Mouse (Mus musculus) kidney, postnatal 36 days (tissue): ENCODE results near the gene Pdlim7.

Experiments used
- DNase-seq, 2 experiments: peaks; one replicate each; pipeline ENCODE4 v3.0.0; 2021 to 2022; ENCODE audit warnings: mixed read lengths in 2 of 2

Gene Pdlim7

DNA sequence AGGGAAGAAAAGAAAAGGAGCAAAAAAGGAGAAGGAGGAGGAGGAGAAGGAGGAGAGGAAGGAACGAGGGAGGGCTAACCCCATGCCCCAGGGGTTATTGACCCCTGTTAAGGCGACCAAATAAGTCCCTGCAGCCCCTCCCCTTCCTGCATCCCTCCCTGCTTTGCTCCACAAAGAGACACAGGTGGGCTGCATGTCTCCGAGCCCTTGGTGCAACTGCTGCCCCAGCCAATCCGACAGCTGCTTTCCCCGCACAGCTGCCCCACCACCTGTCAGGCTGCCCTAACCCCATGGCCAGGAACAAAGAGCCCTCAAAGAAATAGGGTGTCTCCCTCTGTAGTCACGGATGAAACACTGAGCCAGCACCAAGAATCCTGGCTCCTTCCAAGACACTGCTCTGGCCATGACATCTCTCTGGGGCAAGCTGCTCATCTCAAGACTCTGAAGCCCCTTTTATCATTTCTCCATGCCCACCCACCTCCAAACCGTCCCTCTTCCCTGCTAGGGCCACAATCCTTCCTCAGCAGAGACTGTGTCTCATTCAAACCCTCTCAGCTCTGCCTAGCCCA, 28.9 kb downstream of the Pdlim7 start:
- no peak for DNase-seq

DNA sequence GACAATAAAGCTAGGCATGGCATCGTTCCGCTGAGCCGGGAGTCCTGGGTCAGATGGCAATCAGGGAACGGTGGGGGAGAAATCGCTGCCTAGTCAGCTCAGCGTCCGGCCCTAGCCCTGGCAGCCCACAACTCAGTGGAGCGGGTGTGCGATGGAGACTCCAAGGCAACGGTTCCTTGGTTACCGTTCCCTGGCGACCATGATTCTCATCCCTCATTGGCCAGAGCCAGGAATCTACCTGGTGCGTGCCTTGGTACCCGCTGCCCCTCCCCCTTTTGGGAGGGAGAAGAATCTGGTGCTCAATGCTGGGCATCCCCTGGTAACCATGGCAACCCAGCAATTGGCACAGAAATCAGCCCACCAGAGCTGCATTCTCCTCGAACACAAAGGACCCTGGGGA, 29.9 kb downstream of the Pdlim7 start:
- no peak for DNase-seq

DNA sequence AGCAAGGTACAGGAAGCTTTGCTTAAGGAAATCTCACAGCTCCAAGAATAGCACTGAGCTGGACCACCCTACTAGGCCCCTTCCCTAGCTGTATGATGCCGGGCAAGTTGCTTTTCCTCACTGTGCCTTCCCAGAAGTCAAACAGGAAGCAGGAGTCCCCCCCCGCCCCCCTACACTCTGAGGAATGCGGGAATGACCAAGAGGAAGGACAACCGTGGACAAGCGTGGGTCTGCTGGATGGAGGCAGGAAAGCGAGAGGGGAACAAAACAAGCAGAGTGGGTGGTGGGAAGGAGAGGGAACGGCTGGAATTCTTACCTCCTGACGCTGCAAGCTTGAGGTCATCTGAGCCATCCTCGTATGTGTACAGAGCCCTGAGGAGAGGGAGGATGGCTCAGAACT, 30.4 kb downstream of the Pdlim7 start:
- no peak for DNase-seq

DNA sequence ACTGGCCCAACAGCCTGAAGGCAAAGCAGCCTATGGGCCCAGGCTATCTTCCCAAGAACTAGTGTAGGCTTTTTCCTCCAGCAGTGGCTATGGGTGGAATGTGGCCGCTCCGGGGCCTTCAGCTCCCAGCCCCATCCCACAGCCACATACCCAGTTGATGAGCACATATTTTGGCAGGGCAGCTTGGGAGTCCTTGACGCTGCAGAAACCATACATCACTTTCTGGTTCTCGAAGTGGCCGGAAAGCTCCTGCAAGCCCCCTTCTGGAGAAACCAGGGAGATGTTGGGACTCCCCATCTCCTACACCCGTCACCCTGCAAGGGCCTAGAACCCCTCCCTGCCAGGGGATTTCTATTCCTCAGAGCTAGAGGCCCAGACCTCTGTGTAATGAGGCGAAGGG, 30.9 kb downstream of the Pdlim7 start:
- no peak for DNase-seq

DNA sequence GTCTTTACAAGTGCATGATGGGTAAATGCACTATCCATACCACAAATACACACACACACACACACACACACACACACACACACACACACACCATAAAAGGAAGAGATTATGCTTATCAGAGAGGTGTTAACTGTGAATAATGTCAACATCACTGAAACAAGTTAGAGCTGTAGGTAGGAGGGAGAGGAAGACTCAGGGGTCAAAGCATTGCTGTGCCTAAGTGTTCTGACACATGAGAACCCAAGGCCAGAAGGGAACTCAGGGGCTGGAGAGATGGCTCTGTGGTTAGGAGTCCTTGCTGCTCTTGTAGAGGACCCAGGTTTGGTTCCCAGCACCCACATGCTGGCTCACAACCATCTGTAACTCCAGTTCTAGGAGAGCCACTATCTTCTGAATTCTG, 33.5 kb downstream of the Pdlim7 start:
- DNase-seq = no peak

DNA sequence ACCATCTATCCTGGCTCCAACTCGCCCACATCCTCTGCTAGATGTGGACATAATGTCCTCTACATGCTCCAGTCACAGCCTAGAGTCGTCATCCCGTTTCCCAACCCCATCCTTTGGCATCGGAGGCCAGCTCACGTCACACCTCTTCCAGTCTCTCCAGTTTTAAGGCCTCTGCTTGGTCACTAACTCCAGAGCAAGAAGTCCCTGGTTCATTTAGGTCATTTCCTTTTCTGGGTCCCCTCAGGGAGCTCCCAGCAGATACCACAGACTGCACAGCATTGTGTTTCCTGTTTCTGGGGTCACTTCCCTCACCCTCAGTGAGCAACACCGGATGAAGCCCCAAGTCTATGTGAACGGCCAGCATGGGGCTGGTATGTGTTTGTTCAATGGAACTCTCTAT, 34.5 kb downstream of the Pdlim7 start:
- peak; percentile 34 to 46 for DNase-seq

DNA sequence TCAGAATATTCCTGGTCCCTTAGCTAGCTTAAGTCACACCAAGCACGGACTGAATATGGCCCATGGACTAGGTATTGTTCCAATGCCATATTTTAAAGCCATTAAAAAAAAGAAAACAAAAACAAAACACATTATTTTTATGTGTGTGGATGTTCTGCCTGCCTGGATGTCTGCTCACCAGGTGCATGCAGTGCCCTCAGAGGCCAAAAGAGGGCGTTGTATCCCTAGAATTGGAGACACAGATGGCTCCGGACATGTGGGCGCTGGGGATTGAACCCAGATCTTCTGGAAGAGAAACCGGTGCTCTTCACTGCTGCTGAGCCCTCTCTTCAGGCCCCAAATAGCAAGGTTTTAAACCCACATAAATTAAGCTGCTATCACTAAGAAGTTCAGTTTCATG, 35.4 kb downstream of the Pdlim7 start:
- peak in 1 of 2 experiments; percentile 68 for DNase-seq

DNA sequence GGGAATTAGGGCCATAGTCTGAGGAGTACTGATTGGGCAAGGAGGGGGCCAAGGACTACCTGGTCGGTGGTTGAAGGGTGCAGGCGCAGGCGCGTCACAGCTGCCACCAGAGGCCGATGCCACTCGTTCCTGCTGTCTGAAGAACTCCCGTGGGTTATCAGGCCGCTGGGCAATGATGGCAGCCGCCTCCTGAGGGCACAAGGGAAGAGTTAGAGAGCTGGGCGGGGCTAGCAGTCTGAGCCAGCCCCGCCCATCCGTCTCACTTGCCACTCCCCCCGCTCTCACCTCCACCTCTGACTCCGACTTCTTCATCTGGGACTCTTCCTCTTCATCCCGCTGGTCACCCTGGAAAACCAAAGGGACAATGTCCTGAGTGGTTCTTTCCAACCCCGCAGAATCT, 36.0 kb downstream of the Pdlim7 start:
- DNase-seq = no peak

DNA sequence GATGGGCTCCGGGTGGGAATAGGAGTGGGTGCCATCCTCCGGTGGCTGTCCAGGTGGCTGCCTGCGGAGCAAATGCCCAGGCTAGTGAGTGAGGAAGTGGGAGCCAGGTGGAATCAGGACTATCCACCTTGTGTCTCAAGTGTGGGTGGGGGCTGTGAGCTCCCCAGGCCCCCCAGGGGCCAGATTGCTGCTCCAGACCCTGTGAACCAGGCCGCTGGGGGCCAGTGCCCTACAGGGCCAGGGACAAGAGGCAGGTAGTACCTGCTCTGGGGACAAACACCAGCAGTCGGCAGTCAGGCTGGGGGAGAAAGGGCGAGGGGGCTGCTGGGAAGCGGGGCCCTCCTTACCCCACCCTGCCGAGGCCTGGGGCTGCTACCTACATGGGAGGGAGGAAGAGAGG, 37.2 kb downstream of the Pdlim7 start:
- DNase-seq = no peak

DNA sequence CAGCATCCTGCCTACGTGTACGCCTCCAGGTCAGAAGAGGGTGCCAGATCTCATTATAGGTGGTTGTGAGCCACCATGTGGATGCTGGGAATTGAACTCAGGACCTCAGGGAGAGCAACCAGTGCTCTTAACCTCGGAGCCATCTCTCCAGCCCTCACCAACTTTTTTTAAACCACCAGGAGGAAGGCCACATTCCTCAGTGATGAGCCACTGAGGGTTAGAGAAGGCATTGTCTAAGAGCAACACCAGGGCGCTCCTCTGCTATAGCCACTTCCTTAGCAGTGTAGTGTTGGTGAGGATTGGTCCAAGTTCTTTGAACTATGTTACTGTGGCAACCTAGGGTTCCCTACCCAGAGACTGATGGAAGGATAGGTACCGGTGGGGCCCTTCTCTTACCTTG, 37.7 kb downstream of the Pdlim7 start:
- DNase-seq = no peak

DNA sequence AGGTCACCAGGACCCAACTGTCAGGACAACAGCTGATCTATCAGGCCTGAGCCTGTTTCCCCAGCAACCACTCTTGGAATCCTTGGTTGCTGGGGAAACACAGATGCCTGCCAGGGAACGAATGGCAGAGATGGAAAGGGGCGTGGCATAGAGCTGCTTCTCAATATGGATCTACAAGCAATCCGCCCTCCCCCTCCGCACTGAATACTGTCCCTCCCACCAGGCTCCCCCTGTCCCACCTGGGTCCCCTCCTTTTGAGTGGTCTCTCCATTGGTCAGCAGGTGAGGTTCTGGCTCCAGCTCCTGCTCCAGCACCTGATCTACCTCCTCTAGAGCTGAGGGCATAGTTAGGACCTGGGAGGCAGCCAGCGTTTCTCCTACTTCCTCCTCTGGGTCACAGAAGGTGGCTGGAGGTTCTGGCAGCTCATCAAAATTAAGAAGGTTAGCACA, 38.8 kb downstream of the Pdlim7 start:
- DNase-seq = peak in 1 of 2 experiments; percentile 39

DNA sequence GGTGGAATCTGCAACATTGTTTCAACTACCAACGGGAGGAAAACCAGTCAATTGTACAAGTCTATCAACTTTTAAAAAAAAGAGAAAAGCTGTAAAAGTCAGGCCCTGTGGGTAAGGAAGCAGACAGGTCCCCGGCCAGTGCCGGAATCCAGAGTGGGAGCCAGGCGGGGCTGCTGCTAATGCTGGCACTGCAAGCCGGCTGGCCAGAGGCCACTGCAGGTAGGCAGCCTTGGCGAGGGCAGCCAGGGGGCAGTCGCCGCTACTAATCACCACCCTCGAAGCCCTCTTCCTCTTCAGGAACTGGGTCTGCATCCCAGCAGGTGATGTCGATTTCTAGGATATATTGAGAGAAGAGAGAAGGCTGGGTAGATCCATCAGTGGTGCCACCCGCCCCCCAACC, 39.5 kb downstream of the Pdlim7 start:
- peak in 1 of 2 experiments; percentile 37 for DNase-seq

DNA sequence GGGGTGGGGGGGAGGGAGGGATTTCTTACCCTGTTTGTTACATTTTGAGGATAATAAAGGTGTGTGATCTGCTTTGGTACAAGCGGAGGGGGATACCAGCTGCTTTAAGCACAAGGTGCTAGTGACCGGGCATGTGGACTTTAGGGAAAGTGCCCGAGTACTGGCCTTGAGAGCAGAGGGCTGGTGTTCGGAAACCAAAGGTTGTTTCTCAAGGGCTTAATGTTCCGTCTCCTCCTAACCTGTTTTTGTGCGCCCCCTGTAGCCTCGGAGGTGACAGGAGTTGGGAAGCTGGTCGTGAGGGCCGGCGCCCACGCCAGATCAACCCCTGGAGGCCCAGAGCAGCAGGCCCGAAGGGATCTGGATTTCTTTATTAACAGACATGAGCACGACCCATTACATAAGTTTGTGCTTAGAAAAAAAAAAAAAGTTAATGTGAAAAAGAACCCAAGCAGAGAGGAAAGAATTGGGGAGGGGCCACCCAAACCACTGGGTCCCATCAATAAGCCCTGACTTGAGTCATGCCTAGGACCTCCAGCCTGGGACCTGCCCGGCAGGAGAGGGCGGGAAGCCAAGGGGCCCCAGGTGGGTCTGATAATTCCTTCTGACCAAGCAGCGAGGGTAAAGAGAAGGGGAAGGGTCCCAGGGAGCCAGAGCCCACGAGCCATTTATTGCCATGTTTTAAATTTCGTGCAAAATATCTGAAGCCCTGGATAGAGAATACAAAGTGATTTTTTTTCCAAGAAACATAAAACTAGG, 40.2 kb downstream of the Pdlim7 start:
- DNase-seq = peak in 1 of 2 experiments; percentile 40

DNA sequence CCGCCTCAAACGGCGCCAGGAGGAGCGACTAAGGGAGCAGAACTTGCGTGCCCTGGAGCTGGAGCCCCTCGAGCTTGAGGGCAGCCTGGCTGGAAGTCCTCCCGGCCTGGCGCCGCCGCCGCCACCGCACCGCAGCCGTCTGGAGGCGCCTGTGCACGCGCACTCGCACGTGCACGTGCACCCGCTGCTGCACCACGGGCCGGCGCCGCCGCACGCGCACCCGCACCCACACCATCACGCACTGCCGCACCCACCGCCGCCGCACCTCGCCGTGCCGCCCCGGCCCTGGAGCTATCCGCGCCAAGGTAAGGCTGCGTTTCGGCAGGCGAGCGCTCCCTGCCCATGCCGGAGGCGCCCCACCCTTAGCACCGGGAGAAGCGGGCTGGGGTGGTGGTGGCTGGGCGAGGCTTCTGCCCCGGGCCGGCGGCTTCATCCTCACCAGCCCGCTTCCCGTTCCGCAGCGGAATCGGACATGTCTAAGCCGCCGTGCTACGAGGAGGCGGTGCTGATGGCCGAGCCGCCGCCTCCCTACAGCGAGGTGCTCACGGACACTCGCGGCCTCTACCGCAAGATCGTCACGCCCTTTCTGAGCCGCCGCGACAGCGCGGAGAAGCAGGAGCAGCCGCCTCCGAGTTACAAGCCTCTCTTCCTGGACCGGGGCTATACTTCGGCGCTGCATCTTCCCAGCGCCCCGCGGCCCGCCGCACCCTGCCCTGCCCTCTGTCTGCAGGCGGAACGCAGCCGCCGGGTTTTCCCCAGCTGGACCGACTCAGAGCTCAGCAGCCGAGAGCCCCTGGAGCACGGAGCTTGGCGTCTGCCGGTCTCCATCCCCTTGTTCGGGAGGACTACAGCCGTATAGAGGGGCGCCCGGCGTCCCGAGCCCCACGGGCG, 41.1 kb downstream of the Pdlim7 start:
- DNase-seq = peak in 1 of 2 experiments; percentile 68

DNA sequence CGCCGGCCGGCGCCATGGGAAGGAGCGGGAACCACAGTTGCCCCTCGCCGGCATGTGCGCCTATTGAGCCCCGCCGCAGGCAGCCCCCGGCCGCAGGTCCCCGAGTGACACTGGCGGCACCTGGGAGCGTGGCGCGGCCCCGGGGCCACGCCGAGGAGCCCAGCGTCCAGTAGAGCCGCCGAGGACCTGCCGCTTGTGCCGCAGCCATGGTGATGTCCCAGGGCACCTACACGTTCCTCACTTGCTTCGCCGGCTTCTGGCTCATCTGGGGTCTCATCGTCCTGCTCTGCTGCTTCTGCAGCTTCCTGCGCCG, 41.7 kb downstream of the Pdlim7 start:
- no peak for DNase-seq

DNA sequence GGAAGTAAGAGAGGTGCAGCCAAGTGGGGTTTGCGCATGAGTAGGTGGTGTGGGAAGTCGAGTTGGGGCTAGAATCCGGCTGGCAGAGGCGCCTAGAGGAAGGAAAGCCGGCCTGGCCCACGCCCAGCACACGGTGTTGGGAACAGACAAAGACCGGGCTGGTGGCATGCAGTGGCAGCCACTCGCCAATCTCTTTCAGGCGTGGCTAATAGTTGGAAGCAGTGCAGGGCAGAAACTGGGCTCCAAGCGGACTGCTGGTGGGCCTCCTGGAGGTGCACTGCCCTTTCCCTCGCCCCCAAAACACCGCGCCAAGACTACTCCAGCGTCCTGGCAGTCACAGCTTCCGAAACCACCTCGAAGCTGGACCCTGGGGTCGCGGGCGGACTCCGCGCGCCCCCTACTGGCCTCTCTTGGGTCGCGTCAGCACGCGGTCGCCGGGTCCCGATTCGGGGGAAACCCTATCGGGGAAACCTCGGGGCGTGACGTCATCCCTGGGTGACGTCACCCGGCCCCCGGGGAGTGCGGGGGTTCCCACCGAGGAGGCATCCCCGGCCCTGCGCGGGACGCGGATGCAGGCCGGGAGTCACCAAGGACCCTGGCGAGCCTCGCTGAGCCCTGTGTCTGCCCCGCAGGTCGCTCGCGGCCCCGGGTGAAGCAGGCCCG, 42.2 kb downstream of the Pdlim7 start:
- DNase-seq = peak; percentile 79 to 88

DNA sequence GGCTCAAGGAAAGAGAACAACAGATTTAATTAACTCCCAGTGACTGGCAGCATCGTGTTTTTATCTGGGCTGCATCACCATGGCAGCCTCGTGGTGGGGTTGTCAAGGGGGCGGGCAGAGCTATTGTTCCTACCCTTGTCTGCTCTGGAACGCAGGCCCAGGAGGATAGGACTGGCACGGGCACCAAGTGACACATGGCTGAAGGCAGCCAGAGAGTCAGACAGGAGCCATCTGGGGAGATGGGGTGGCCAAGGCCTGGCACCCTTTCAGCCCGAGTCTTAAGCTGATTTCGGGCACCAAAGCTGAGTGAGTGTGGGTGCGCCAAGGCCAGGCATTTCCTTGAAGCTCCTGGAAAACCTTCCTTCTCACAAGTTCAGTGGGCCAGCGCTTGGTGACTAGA, 43.1 kb downstream of the Pdlim7 start:
- no peak for DNase-seq

DNA sequence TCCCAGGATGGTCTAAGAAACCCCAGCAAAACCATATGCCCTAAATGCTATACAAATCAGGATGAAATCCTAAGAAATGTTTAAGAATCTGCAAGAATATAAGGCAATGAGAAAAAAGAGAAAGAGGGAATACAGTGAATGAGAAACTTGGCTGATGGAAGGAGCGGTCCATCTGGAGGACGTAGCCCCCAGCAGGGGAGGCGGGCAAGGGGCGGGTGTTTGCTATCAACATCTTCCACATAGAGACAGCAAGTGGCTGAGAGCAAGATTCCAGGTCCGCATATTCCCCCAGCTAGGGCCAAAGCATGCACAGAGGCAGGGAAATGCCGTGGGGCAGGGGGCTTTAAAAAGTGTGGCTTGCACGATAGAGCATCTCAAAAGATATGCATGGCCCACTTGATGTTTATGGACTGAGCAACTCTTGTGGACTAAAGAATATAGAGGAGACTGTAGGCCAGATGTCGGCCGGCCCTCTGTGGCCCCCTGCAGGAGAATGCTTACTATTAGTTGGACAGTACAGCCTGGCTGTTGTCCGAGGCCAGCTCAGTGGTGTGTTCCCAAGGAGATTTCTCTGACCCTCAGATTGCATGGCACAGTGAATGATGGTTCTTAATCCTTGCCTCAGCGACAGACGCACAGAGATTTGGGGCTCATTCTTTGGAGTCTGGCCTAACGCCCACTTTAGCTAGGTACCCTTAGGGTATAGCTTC, 44.5 kb downstream of the Pdlim7 start:
- peak in 1 of 2 experiments; percentile 75 for DNase-seq

DNA sequence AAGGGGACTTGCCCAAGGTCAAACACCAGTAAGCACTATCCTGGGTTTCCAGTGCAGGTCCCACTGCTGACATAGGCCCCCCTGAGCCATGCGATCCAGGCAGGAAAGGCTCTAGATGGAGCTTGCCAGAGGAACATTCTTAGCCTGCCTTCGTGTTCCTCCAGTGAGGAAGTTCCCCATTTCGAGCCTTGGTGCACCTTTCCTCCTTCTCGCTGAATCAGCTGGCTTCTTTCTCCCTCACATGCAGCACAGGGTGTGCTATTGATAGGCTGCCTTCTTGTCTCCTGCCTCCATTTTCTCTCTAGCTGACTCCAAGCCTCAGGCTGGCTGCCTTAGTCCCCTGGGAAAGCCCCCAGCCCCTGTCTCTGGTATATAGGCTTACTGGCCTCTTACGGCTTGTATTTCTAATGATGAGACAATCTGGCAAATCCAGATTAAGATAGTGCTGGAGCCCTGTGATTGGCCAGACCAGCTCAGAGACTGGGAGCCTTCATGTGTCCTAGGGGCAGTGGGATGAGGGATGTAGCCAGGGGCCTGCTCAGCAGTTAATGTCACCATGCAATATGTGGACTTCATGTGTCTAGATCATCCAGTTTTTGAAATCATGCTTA, 47.5 kb downstream of the Pdlim7 start:
- no peak for DNase-seq

DNA sequence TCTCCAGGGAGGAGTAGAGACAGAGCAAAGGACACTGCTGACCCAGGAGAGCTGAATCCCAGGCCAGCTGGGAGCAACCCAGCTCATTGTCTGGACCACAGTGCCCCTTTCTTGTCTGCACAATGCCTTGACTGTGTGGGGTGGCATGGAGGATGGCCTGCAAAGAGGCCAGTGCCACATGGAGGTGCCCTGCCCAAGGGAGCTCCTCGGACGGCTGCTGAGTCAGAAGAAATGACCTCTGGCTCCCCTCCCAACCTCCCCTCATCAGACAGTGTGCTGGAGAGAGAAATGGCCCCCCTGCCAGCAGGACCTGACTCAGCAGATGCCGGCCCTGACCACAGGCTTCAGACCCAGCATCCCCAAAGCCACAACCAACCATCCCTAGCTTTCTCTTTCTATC, 48.3 kb downstream of the Pdlim7 start:
- DNase-seq = no peak

DNA sequence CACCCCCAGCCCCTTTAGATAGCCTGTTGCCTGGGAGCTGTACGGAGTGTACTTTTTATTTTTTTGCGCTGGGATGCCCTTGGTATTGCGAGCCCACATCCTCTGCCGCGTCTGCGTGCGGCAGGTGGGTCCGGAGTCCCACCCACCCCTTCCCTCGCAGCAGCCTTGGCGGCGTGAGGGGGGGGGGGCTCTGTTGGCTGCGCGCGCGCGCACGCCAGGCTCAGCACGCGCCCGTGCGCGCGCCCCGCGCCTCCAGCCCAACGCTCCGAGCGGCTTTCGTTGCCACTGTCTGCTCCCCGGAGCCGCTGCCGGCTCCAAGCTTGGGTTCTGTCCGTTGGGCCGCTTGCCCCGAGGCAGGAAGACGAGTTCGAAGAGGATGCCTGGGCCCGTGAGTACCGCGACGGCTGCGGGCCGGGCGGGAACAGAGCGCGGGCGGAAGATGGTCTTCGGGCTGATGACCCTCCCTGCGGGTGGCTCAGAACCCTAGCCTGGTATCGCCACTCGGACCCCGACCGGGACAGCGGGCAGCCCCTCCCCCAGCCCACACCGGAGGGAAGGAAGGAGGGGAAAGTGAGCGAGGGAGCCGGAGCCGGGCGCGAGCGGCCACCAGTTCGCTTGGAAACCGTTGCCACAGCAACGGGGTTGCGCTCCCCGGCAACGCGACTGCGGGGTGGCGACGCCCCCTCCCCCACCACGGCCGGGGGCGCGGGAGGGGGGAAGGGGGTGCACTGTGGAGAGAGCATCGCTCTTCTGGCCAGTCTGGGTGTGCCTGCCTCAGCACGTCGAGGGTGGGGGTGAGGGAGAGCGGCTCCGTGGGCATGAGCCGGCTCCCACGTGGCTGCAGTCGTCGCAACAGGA, 49.2 kb downstream of the Pdlim7 start, which contains the start of gene Prr7:
Gene Prr7 (plus strand): TSS at position 241 of the 858 bp plus-strand sequence.
- peak in 1 of 2 experiments; percentile 48 for DNase-seq
